Mouse (Mus musculus) left cerebral cortex, adult 8-10 months (tissue): ENCODE results near the gene Lactb. TPM values are rescaled to one million over a fixed set of nuclear protein-coding genes. Genes with fewer than 3 reads are reported as not detected.

Experiments used
- total RNA-seq, 4 experiments: library from RNA; stranded (reverse); gene quantifications; 2 replicates each; pipeline ENCODE4 v1.2.4; 2022

Lactb gene
- total RNA-seq, 4 experiments from 2014 or later: 16.8 to 18.9 (median 18.3) TPM

Other genes with a start within 250 kb of the Lactb start
- gene Aph1b, start 180.0 kb downstream of the Lactb start, total RNA-seq: 10 to 100 TPM; 19.1 to 20.4 (median 20.0) TPM
- under 1 TPM; 0.60 to 0.83 (median 0.69) TPM for gene Gm10647, start 178.4 kb downstream of the Lactb start, total RNA-seq
- 10 to 100 TPM in 1 of 4 experiments, 1 to 10 TPM in 3; 5.8 to 10.5 (median 8.4) TPM for gene Aph1c, start 140.8 kb downstream of the Lactb start, total RNA-seq
- gene Rab8b, start 55.8 kb downstream of the Lactb start, total RNA-seq: 10 to 100 TPM; 29.6 to 31.7 (median 30.3) TPM
- gene Rps27l, start 29.4 kb downstream of the Lactb start, total RNA-seq: 10 to 100 TPM; 32.7 to 44.1 (median 37.2) TPM
- gene Tpm1, start 73.9 kb upstream of the Lactb start, total RNA-seq: 100 to 1,000 TPM; 208 to 237 (median 224) TPM